Mouse (Mus musculus): Measurements from ENCODE around the gene Carm1. TPM values are rescaled to one million over a fixed set of nuclear protein-coding genes. Genes with fewer than 3 reads are reported as not detected.
A peak's percentile ranks its signal among the peaks of the same experiment; 100 is the strongest.
"Not testable (repeated sequence)": the region's sequence is repeated elsewhere in the genome, so short reads cannot be mapped to it uniquely, and the experiment has no call there.

Carm1 gene
- polyA plus RNA-seq, 1 experiment from 2014 or later = 57.1 TPM

- ATAC-seq (ENCODE audit: low read depth) = peak; percentile 97
These were observed 36.7 kb upstream of the Carm1 start, which contains the start of gene Tmed1 for GRCm38 (mm10) chr9:21509772-21510688. Tmed1 (minus strand) TSS chr9:21510252.

GRCm38 (mm10) chr9:21510689-21511015, 36.0 kb upstream of the Carm1 start:
- WGBS = 8% methylated on average over 7 of the region's 7 CpGs
- peaks cover 36% of the 10 kb centered on the region for H3K36me3 ChIP-seq (ENCODE audit: control insufficient read depth, insufficient read depth, low read length)
- no peaks in the 10 kb centered on the region for H3K27me3 ChIP-seq (replicated peaks; ENCODE audit: control insufficient read depth, insufficient read depth, low read length)
- H3K9me3 ChIP-seq (ENCODE audit: control insufficient read depth, low read length) = no peaks in the 10 kb centered on the region
- peaks cover 8% of the 10 kb centered on the region for H3K4me1 ChIP-seq (ENCODE audit: control insufficient read depth, insufficient read depth, low read length)
- peak overlapping the region; percentile 83 for H3K4me2 ChIP-seq (ENCODE audit: low read depth, low read length)
- no peak for DNase-seq (ENCODE audit: low spot score)
- peak overlapping the region; percentile 75 for H3K9ac ChIP-seq (ENCODE audit: low read depth, low read length)
- peak overlapping the region; percentile 92 for H3K27ac ChIP-seq (replicated peaks; ENCODE audit: low read depth, low read length)
- peak overlapping the region; percentile 69 for H3K4me3 ChIP-seq (ENCODE audit: low read depth, low read length)
- ATAC-seq (ENCODE audit: low read depth) = no peak

More at GRCm38 (mm10) chr9:21509772-21510688, 36.7 kb upstream of the Carm1 start, which contains the start of gene Tmed1:
- H3K36me3 ChIP-seq (ENCODE audit: control insufficient read depth, insufficient read depth, low read length) = peaks cover 42% of the 10 kb centered on the region
- peak; percentile 99 for DNase-seq (ENCODE audit: low spot score)
- under 1% methylated on average over 41 of the region's 44 CpGs for WGBS
- H3K4me1 ChIP-seq (ENCODE audit: control insufficient read depth, insufficient read depth, low read length) = peaks cover 8% of the 10 kb centered on the region
- H3K27me3 ChIP-seq (replicated peaks; ENCODE audit: control insufficient read depth, insufficient read depth, low read length) = no peaks in the 10 kb centered on the region
- peak within 1 kb of the TSS; percentile 69 for H3K4me3 ChIP-seq (ENCODE audit: low read depth, low read length)
- H3K9me3 ChIP-seq (ENCODE audit: control insufficient read depth, low read length) = no peaks in the 10 kb centered on the region
- peak within 1 kb of the TSS; percentile 75 for H3K9ac ChIP-seq (ENCODE audit: low read depth, low read length)
- peak within 1 kb of the TSS; percentile 83 for H3K4me2 ChIP-seq (ENCODE audit: low read depth, low read length)
- H3K27ac ChIP-seq (replicated peaks; ENCODE audit: low read depth, low read length) = peak within 1 kb of the TSS; percentile 92

GRCm38 (mm10) chr9:21511052-21511451, 35.6 kb upstream of the Carm1 start:
- ATAC-seq (ENCODE audit: low read depth) = no peak
- Histone ChIP-seq H3K36me3 (ENCODE audit: control insufficient read depth, insufficient read depth, low read length) (peaks cover 32% of the 10 kb centered on the region), H3K4me1 (ENCODE audit: control insufficient read depth, insufficient read depth, low read length) (peaks cover 8% of the 10 kb centered on the region), H3K27ac (replicated peaks; ENCODE audit: low read depth, low read length) (no peak overlapping the region), H3K4me2 (ENCODE audit: low read depth, low read length) (peak overlapping the region; percentile 83), H3K9me3 (ENCODE audit: control insufficient read depth, low read length) (no peaks in the 10 kb centered on the region), H3K4me3 (ENCODE audit: low read depth, low read length) (peak overlapping the region; percentile 69), H3K27me3 (replicated peaks; ENCODE audit: control insufficient read depth, insufficient read depth, low read length) (no peaks in the 10 kb centered on the region), H3K9ac (ENCODE audit: low read depth, low read length) (peak overlapping the region; percentile 75; the same call in 1 of the 2 replicates)
- WGBS = 82% methylated on average over 9 of the region's 9 CpGs
- DNase-seq (ENCODE audit: low spot score) = no peak

- Histone ChIP-seq H3K9ac (ENCODE audit: low read depth, low read length) (no peak overlapping the region), H3K36me3 (ENCODE audit: control insufficient read depth, insufficient read depth, low read length) (peaks cover 7% of the 10 kb centered on the region), H3K27ac (replicated peaks; ENCODE audit: low read depth, low read length) (no peak overlapping the region), H3K4me2 (ENCODE audit: low read depth, low read length) (no peak overlapping the region), H3K4me1 (ENCODE audit: control insufficient read depth, insufficient read depth, low read length) (peaks cover 8% of the 10 kb centered on the region), H3K27me3 (replicated peaks; ENCODE audit: control insufficient read depth, insufficient read depth, low read length) (no peaks in the 10 kb centered on the region), H3K9me3 (ENCODE audit: control insufficient read depth, low read length) (no peaks in the 10 kb centered on the region), H3K4me3 (ENCODE audit: low read depth, low read length) (no peak overlapping the region)
- no peak for ATAC-seq (ENCODE audit: low read depth)
- DNase-seq (ENCODE audit: low spot score) = no peak
- WGBS = 89% methylated on average over 4 of the region's 4 CpGs
These were observed 33.2 kb upstream of the Carm1 start for GRCm38 (mm10) chr9:21513466-21513865.

- Histone ChIP-seq H3K27ac (replicated peaks; ENCODE audit: low read depth, low read length) (no peak overlapping the region), H3K4me3 (ENCODE audit: low read depth, low read length) (no peak overlapping the region), H3K4me2 (ENCODE audit: low read depth, low read length) (no peak overlapping the region), H3K36me3 (ENCODE audit: control insufficient read depth, insufficient read depth, low read length) (no peaks in the 10 kb centered on the region), H3K9me3 (ENCODE audit: control insufficient read depth, low read length) (no peaks in the 10 kb centered on the region), H3K9ac (ENCODE audit: low read depth, low read length) (no peak overlapping the region), H3K27me3 (replicated peaks; ENCODE audit: control insufficient read depth, insufficient read depth, low read length) (no peaks in the 10 kb centered on the region), H3K4me1 (ENCODE audit: control insufficient read depth, insufficient read depth, low read length) (no peaks in the 10 kb centered on the region)
- ATAC-seq (ENCODE audit: low read depth) (peak; percentile 37; the same call in 1 of the 2 replicates), DNase-seq (ENCODE audit: low spot score) (peak; percentile 39)
- WGBS = 61% methylated on average over 6 of the region's 6 CpGs
These were observed 28.7 kb upstream of the Carm1 start for GRCm38 (mm10) chr9:21517947-21518495.

GRCm38 (mm10) chr9:21518690-21519089, 28.0 kb upstream of the Carm1 start:
- not testable (repeated sequence) for H3K9me3 ChIP-seq (ENCODE audit: control insufficient read depth, low read length)
- WGBS = 82% methylated on average over 6 of the region's 6 CpGs

GRCm38 (mm10) chr9:21525142-21525936, 21.4 kb upstream of the Carm1 start:
- H3K27me3 ChIP-seq (replicated peaks; ENCODE audit: control insufficient read depth, insufficient read depth, low read length) = no peaks in the 10 kb centered on the region
- DNase-seq (ENCODE audit: low spot score) (no peak), ATAC-seq (ENCODE audit: low read depth) (no peak)
- H3K36me3 ChIP-seq (ENCODE audit: control insufficient read depth, insufficient read depth, low read length) = no peaks in the 10 kb centered on the region
- no peak overlapping the region for H3K9ac ChIP-seq (ENCODE audit: low read depth, low read length)
- no peak overlapping the region for H3K4me3 ChIP-seq (ENCODE audit: low read depth, low read length)
- 0 out of 2 replicates have a peak overlapping the region, but pooled peaks have one; percentile 10 for H3K27ac ChIP-seq (replicated peaks; ENCODE audit: low read depth, low read length)
- 70% methylated on average over 7 of the region's 7 CpGs for WGBS
- no peak overlapping the region for H3K4me2 ChIP-seq (ENCODE audit: low read depth, low read length)
- no peaks in the 10 kb centered on the region for H3K9me3 ChIP-seq (ENCODE audit: control insufficient read depth, low read length)
- 0 out of 2 replicates have a peak, but pooled peaks cover 3% of the 10 kb centered on the region for H3K4me1 ChIP-seq (ENCODE audit: control insufficient read depth, insufficient read depth, low read length)

More at GRCm38 (mm10) chr9:21518690-21519089, 28.0 kb upstream of the Carm1 start:
- H3K4me3 ChIP-seq (ENCODE audit: low read depth, low read length); H3K4me1 ChIP-seq (ENCODE audit: control insufficient read depth, insufficient read depth, low read length); ATAC-seq (ENCODE audit: low read depth); H3K27ac ChIP-seq (replicated peaks; ENCODE audit: low read depth, low read length); H3K9ac ChIP-seq (ENCODE audit: low read depth, low read length); H3K4me2 ChIP-seq (ENCODE audit: low read depth, low read length); H3K27me3 ChIP-seq (replicated peaks; ENCODE audit: control insufficient read depth, insufficient read depth, low read length); H3K36me3 ChIP-seq (ENCODE audit: control insufficient read depth, insufficient read depth, low read length); DNase-seq (ENCODE audit: low spot score): not testable (repeated sequence)

- no peak for ATAC-seq (ENCODE audit: low read depth)
- Histone ChIP-seq H3K36me3 (ENCODE audit: control insufficient read depth, insufficient read depth, low read length) (no peaks in the 10 kb centered on the region), H3K4me1 (ENCODE audit: control insufficient read depth, insufficient read depth, low read length) (0 out of 2 replicates have a peak, but pooled peaks cover 3% of the 10 kb centered on the region), H3K4me3 (ENCODE audit: low read depth, low read length) (no peak within 1 kb of the TSS), H3K9me3 (ENCODE audit: control insufficient read depth, low read length) (no peaks in the 10 kb centered on the region), H3K4me2 (ENCODE audit: low read depth, low read length) (no peak within 1 kb of the TSS), H3K27me3 (replicated peaks; ENCODE audit: control insufficient read depth, insufficient read depth, low read length) (no peaks in the 10 kb centered on the region), H3K27ac (replicated peaks; ENCODE audit: low read depth, low read length) (0 out of 2 replicates have a peak within 1 kb of the TSS, but pooled peaks have one; percentile 10), H3K9ac (ENCODE audit: low read depth, low read length) (no peak within 1 kb of the TSS)
- WGBS = 51% methylated on average over 14 of the region's 14 CpGs
- DNase-seq (ENCODE audit: low spot score) = no peak
These were observed 20.6 kb upstream of the Carm1 start, which contains the start of gene AB124611 for GRCm38 (mm10) chr9:21525937-21526633. AB124611 (plus strand) TSS chr9:21526176.

All from embryonic facial prominence, embryonic 14.5 days (tissue).